32 mouse cellular contexts compared by ENCODE assay signal in the genomic region with DNA sequence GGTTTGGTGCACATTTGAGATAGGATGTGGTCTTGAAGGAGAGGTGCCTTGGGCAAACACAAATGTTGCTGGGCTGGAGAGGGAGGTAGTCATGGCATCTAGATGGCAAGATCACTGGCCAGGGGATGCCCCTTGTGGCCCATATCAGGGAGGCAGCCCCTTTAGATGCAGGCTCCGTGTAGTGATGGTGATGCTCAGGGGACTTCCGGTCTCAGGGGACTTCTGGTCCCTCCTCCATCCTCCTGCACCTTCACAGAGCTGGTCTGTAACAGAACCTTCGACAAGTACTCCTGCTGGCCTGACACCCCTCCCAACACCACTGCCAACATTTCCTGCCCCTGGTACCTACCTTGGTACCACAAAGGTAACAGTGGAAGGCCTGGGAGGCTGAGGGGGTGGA. TPM values are rescaled to one million over a fixed set of nuclear protein-coding genes. Genes with fewer than 3 reads are reported as not detected.
"Had no signal": no experiment of that assay in that cellular context is flagged by ENCODE, and none has a peak within 500 bp of the region (broad histone marks: within the 10 kb centered on the region; RNA-seq: fewer than 3 reads in every experiment).

No protein-coding gene starts in this region.

- DNase-seq: cerebellum, adult 9-10 months; cerebellum, adult 9-11 months; cerebellum, postnatal 10 days; cerebellum, postnatal 14 days; cerebellum, postnatal 25 days; cerebellum, postnatal 36 days; embryo, embryonic 11 days; forebrain, postnatal 0 days; gastrocnemius, adult 2 months; gastrocnemius, postnatal 10 days; gastrocnemius, postnatal 14 days; gastrocnemius, postnatal 25 days; gastrocnemius, postnatal 36 days; heart, adult 18-20 months; heart, adult 2 months had no signal

- H3K4me2 ChIP-seq: embryonic facial prominence, embryonic 12.5 days; embryonic facial prominence, embryonic 13.5 days; embryonic facial prominence, embryonic 15.5 days; forebrain, embryonic 12.5 days; forebrain, embryonic 13.5 days; forebrain, embryonic 15.5 days had no signal

- H3K36me3 ChIP-seq: embryonic facial prominence, embryonic 10.5 days; embryonic facial prominence, embryonic 12.5 days; embryonic facial prominence, embryonic 13.5 days; embryonic facial prominence, embryonic 15.5 days; forebrain, embryonic 10.5 days; forebrain, embryonic 12.5 days; forebrain, embryonic 15.5 days had no signal

- H3K9ac ChIP-seq: embryonic facial prominence, embryonic 12.5 days; embryonic facial prominence, embryonic 13.5 days; embryonic facial prominence, embryonic 15.5 days; forebrain, embryonic 12.5 days; forebrain, embryonic 13.5 days; forebrain, embryonic 15.5 days; forebrain, postnatal 0 days had no signal

- H3K27ac ChIP-seq: embryonic facial prominence, embryonic 10.5 days; embryonic facial prominence, embryonic 12.5 days; embryonic facial prominence, embryonic 13.5 days; embryonic facial prominence, embryonic 15.5 days; forebrain, embryonic 12.5 days; forebrain, embryonic 13.5 days; forebrain, embryonic 15.5 days; gastrocnemius, adult 2 months; heart, adult 2 months had no signal

- H3K4me3 ChIP-seq: embryonic facial prominence, embryonic 10.5 days; embryonic facial prominence, embryonic 12.5 days; embryonic facial prominence, embryonic 13.5 days; embryonic facial prominence, embryonic 15.5 days; erythroblast, embryonic 14.5 days; forebrain, embryonic 10.5 days; forebrain, embryonic 12.5 days; forebrain, embryonic 13.5 days; forebrain, embryonic 15.5 days; gastrocnemius, adult 2 months; heart, adult 2 months had no signal

- ATAC-seq: forebrain, embryonic 13.5 days; forebrain, embryonic 14.5 days; forebrain, embryonic 15.5 days; forebrain, embryonic 16.5 days; forebrain, postnatal 0 days had no signal

- H3K9me3 ChIP-seq: embryonic facial prominence, embryonic 10.5 days; embryonic facial prominence, embryonic 12.5 days; embryonic facial prominence, embryonic 13.5 days; embryonic facial prominence, embryonic 15.5 days; forebrain, embryonic 10.5 days; forebrain, embryonic 12.5 days; forebrain, embryonic 13.5 days; forebrain, embryonic 15.5 days had no signal

RNA-seq across cellular contexts. Expression of gene Gcgr, which starts 5.3 kb away (rescaled TPM):
- total RNA-seq: common myeloid progenitor, adult 5-6 weeks; forebrain, postnatal 0 days; granulocyte monocyte progenitor cell, adult 5-6 weeks had no signal
- polyA plus RNA-seq: forebrain, embryonic 11.5 days; forebrain, embryonic 16.5 days had no signal

RNA-seq across cellular contexts. Expression of gene Ppp1r27, which starts 15.1 kb away (rescaled TPM):
- total RNA-seq: common myeloid progenitor, adult 5-6 weeks; forebrain, postnatal 0 days; granulocyte monocyte progenitor cell, adult 5-6 weeks had no signal
- polyA plus RNA-seq: cortical plate, adult 2 months; embryonic facial prominence, embryonic 10.5 days; embryonic facial prominence, embryonic 11.5 days; embryonic facial prominence, embryonic 13.5 days; erythroblast, embryonic 14.5 days; forebrain, embryonic 10.5 days; forebrain, embryonic 11.5 days; forebrain, embryonic 12.5 days; forebrain, embryonic 13.5 days; forebrain, embryonic 14.5 days; forebrain, embryonic 16.5 days; forebrain, postnatal 0 days; frontal cortex, adult 2 months had no signal
